Mouse (Mus musculus) brain, embryonic 14.5 days (tissue): ENCODE measurements around the gene Lhfpl5. TPM values are rescaled to one million over a fixed set of nuclear protein-coding genes. Genes with fewer than 3 reads are reported as not detected.

Source experiments
- DNase-seq: peaks from one replicate; pipeline ENCODE4 v3.0.0-alpha.2; 2011; ENCODE audit warnings: low read depth
- CTCF ChIP-seq: fragments of 200-500 bp; IDR thresholded peaks from 2 replicates; pipeline ENCODE4 v1.5.1; 2012; ENCODE audit warnings: inconsistent platforms, mild to moderate bottlenecking, moderate library complexity, borderline replicate concordance; ENCODE audit not compliant: insufficient read depth, insufficient read length; ENCODE audit errors: extremely low read depth
- POLR2A ChIP-seq: fragments of 200-500 bp; IDR thresholded peaks from 2 replicates; pipeline ENCODE4 v1.6.1; 2012; ENCODE audit warnings: mild to moderate bottlenecking, inconsistent platforms, borderline replicate concordance; ENCODE audit not compliant: poor library complexity, insufficient read depth, insufficient read length, severe bottlenecking; ENCODE audit errors: extremely low read depth
- polyA plus RNA-seq: library from polyadenylated mRNA; depleted of rRNA; stranded (reverse); fragments of >200 nt; gene quantifications from 2 replicates; pipeline ENCODE4 v1.2.3, GENCODE M21; 2012

The Lhfpl5 gene
- polyA plus RNA-seq, 1 experiment: 6.4 TPM

GRCm38 (mm10) chr17:28586509-28586908 lies 11.1 kb downstream of the Lhfpl5 start:
- no peak for DNase-seq
- TF ChIP-seq CTCF (no peak), POLR2A (no peak)

GRCm38 (mm10) chr17:28588591-28588990 lies 13.2 kb downstream of the Lhfpl5 start:
- TF ChIP-seq POLR2A (no peak), CTCF (no peak)

GRCm38 (mm10) chr17:28590596-28590995 lies 15.2 kb downstream of the Lhfpl5 start:
- no peak for DNase-seq
- TF ChIP-seq POLR2A (no peak), CTCF (no peak)

More at GRCm38 (mm10) chr17:28588591-28588990, 13.2 kb downstream of the Lhfpl5 start:
- no peak for DNase-seq

GRCm38 (mm10) chr17:28591476-28591875 lies 16.0 kb downstream of the Lhfpl5 start:
- DNase-seq: no peak
- no peak for TF ChIP-seq POLR2A
- no peak for TF ChIP-seq CTCF

GRCm38 (mm10) chr17:28592998-28593397 lies 17.6 kb downstream of the Lhfpl5 start:
- TF ChIP-seq POLR2A (no peak), CTCF (peak; percentile 96)
- DNase-seq: peak; percentile 83

GRCm38 (mm10) chr17:28593965-28594364 lies 18.5 kb downstream of the Lhfpl5 start:
- TF ChIP-seq CTCF (no peak), POLR2A (no peak)

GRCm38 (mm10) chr17:28600780-28601179 lies 25.3 kb downstream of the Lhfpl5 start:
- no peak for DNase-seq
- TF ChIP-seq POLR2A: no peak
- no peak for TF ChIP-seq CTCF

More at GRCm38 (mm10) chr17:28593965-28594364, 18.5 kb downstream of the Lhfpl5 start:
- DNase-seq: no peak

GRCm38 (mm10) chr17:28601557-28602250 lies 26.3 kb downstream of the Lhfpl5 start:
- no peak for TF ChIP-seq POLR2A
- no peak for TF ChIP-seq CTCF
- no peak for DNase-seq

GRCm38 (mm10) chr17:28609543-28609942 lies 34.1 kb downstream of the Lhfpl5 start:
- TF ChIP-seq CTCF: no peak
- no peak for TF ChIP-seq POLR2A
- DNase-seq: no peak

- TF ChIP-seq POLR2A (no peak), CTCF (no peak)
- DNase-seq: no peak
Observed at GRCm38 (mm10) chr17:28612603-28613002, 37.2 kb downstream of the Lhfpl5 start.

GRCm38 (mm10) chr17:28613096-28613495 lies 37.7 kb downstream of the Lhfpl5 start:
- TF ChIP-seq POLR2A (no peak), CTCF (no peak)
- no peak for DNase-seq

- TF ChIP-seq CTCF: no peak
- TF ChIP-seq POLR2A: no peak
- DNase-seq: no peak
Observed at GRCm38 (mm10) chr17:28615332-28615731, 39.9 kb downstream of the Lhfpl5 start.

GRCm38 (mm10) chr17:28617636-28618035 lies 42.2 kb downstream of the Lhfpl5 start:
- no peak for DNase-seq
- TF ChIP-seq CTCF (no peak), POLR2A (no peak)
